Mouse (Mus musculus): ENCODE data around the gene Lrrc7.

- TF ChIP-seq POLR2A (IDR thresholded peaks at IDR 0.05; ENCODE audit: insufficient read depth, low read length) (no peak), CTCF (IDR thresholded peaks at IDR 0.05; ENCODE audit: low read depth, low read length) (no peak)
Measured at GRCm38 (mm10) chr3:158270887-158271286, 291.1 kb downstream of the Lrrc7 start.

Measured in ES-Bruce4 (cell line).